Comparison of ENCODE assay signal across 9 mouse cellular contexts in the genomic region with DNA sequence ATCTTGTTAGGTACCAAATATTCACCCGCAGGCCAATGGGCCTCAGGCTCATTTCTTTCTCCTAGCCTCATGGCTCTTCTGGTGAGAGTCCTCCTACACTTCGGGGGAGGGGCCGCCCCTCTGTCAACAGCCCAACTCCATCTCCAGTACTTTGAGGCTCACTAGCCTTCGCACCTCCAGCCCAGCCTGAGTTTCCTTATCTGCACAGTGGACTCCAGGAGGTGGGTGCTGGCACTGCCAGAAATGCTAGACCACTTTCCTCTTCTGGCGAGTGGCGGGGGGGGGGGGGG. TPM values are rescaled to one million over a fixed set of nuclear protein-coding genes. Genes with fewer than 3 reads are reported as not detected.
DNase-seq lines count a peak whose midpoint lies in the region; ATAC-seq and TF ChIP-seq lines count a peak whose summit lies in the region.
"Had no signal": no experiment of that assay in that cellular context is flagged by ENCODE, and none has a peak within 500 bp of the region (broad histone marks: within the 10 kb centered on the region; RNA-seq: fewer than 3 reads in every experiment).

No protein-coding gene starts in this region.

- WGBS in kidney, embryonic 15.5 days: 12% methylated on average over 5 of the region's 6 CpGs
- WGBS in limb, embryonic 10.5 days: 16% methylated on average over 6 of the region's 6 CpGs

- no peak overlapping the region for H3K4me3 ChIP-seq in kidney, embryonic 15.5 days (replicated peaks)
- H3K4me3 ChIP-seq in embryonic fibroblast, embryonic 13.5 days (ENCODE audit: insufficient read depth, low read length): no peak overlapping the region
- H3K4me3 ChIP-seq in limb, embryonic 10.5 days: peak overlapping the region; percentile 41; the same call in 1 of the 2 replicates
- H3K4me3 ChIP-seq: megakaryocyte, embryonic 14.5 days had no signal

- H3K9ac ChIP-seq in kidney, embryonic 15.5 days: 0 out of 2 replicates have a peak overlapping the region, but pooled peaks have one; percentile 18

- TF ChIP-seq CTCF in brain, embryonic 14.5 days (IDR thresholded peaks at IDR 0.05; ENCODE audit: borderline replicate concordance, extremely low read depth, insufficient read depth, insufficient read length): no peak
- TF ChIP-seq CTCF in embryonic fibroblast, embryonic 13.5 days (IDR thresholded peaks at IDR 0.05; ENCODE audit: borderline replicate concordance, insufficient read depth, low read length): no peak

- H3K27me3 ChIP-seq in kidney, embryonic 15.5 days: no peaks in the 10 kb centered on the region
- no peaks in the 10 kb centered on the region for H3K27me3 ChIP-seq in limb, embryonic 10.5 days (ENCODE audit: low read depth, poor library complexity, severe bottlenecking)

- peak overlapping the region; percentile 93 for H3K27ac ChIP-seq in kidney, embryonic 15.5 days
- peak overlapping the region; percentile 96 for H3K27ac ChIP-seq in embryonic fibroblast, embryonic 13.5 days (ENCODE audit: insufficient read depth, low read length)
- peak overlapping the region; percentile 93 for H3K27ac ChIP-seq in limb, embryonic 10.5 days

- ATAC-seq in kidney, embryonic 15.5 days (replicated peaks; ENCODE audit: low FRiP score): no peak; the same call in 1 of the 2 replicates
- ATAC-seq in cerebellum, adult (ENCODE audit: insufficient number of reproducible peaks, low FRiP score, low TSS enrichment): no peak

- no peaks in the 10 kb centered on the region for H3K36me3 ChIP-seq in kidney, embryonic 15.5 days
- H3K36me3 ChIP-seq in limb, embryonic 10.5 days: no peaks in the 10 kb centered on the region

- H3K4me2 ChIP-seq in kidney, embryonic 15.5 days: 0 out of 2 replicates have a peak overlapping the region, but pooled peaks have one; percentile 54

- peaks cover 75% of the 10 kb centered on the region for H3K4me1 ChIP-seq in kidney, embryonic 15.5 days
- peaks cover 28% of the 10 kb centered on the region for H3K4me1 ChIP-seq in embryonic fibroblast, embryonic 13.5 days (ENCODE audit: control insufficient read depth, insufficient read depth, low read length)
- peaks cover 68% of the 10 kb centered on the region for H3K4me1 ChIP-seq in limb, embryonic 10.5 days

- no peaks in the 10 kb centered on the region for H3K9me3 ChIP-seq in kidney, embryonic 15.5 days (replicated peaks)
- H3K9me3 ChIP-seq in limb, embryonic 10.5 days (replicated peaks): no peaks in the 10 kb centered on the region
- H3K9me3 ChIP-seq: megakaryocyte, embryonic 14.5 days had no signal

- DNase-seq in kidney, adult 8-10 months: no peak
- DNase-seq in brain, embryonic 14.5 days (ENCODE audit: low read depth): peak; percentile 29
- DNase-seq in limb, embryonic 10.5 days (ENCODE audit: low spot score): peak; percentile 52
- no peak for DNase-seq in thymus, postnatal 0 days (ENCODE audit: low spot score)
- DNase-seq in layer of hippocampus, adult 9-10 months (ENCODE audit: low spot score): no peak

- no peak for TF ChIP-seq POLR2A in brain, embryonic 14.5 days (IDR thresholded peaks at IDR 0.05; ENCODE audit: borderline replicate concordance, extremely low read depth, insufficient read depth, insufficient read length, poor library complexity, severe bottlenecking)
- TF ChIP-seq POLR2A in embryonic fibroblast, embryonic 13.5 days (IDR thresholded peaks at IDR 0.05; ENCODE audit: low read depth, low read length): no peak

RNA-seq across cellular contexts. Expression of a gene that starts 10.9 kb away (rescaled TPM):
- polyA plus RNA-seq in kidney, embryonic 15.5 days (2015; fragmentation: Nextera tagmentation; extraction: Ambion mirVana): 1.2 and 1.8 TPM in 2 replicates
- 0.57 and 0.72 TPM in 2 replicates for polyA plus RNA-seq in brain, embryonic 14.5 days (2012; rRNA removed)
- 2.8 and 3.4 TPM in 2 replicates for polyA plus RNA-seq in embryonic fibroblast, embryonic 13.5 days (2011; ENCODE audit: insufficient read length, low read depth, missing spikeins)
- 0.55 and 0.95 TPM in 2 replicates for polyA plus RNA-seq in limb, embryonic 10.5 days (2016; fragmentation: Nextera tagmentation; extraction: Ambion mirVana)
- 1.2 and 1.3 TPM in 2 replicates for polyA plus RNA-seq in thymus, postnatal 0 days (2015; fragmentation: Nextera tagmentation; extraction: Ambion mirVana)

Comparison
In these comparisons a context has a peak if more than half of its experiments do, and no peak if none do; other contexts are left out.
1. DNase-seq: peak in brain, embryonic 14.5 days (single experiment) and limb, embryonic 10.5 days (single experiment); none in kidney, adult 8-10 months (0 of 2), thymus, postnatal 0 days (single experiment) and layer of hippocampus, adult 9-10 months (single experiment).
2. Peak in every context shown above with its lines, with median percentiles within 50 percentile points of each other: H3K27ac ChIP-seq.